Mouse (Mus musculus): ENCODE measurements at regions not wholly inside any gene's neighbourhood (a gene's known extent, or its start where the extent isn't known, plus 50 kb on each side); places are given as distances from the start of the nearest gene placed in this dataset.

DNA sequence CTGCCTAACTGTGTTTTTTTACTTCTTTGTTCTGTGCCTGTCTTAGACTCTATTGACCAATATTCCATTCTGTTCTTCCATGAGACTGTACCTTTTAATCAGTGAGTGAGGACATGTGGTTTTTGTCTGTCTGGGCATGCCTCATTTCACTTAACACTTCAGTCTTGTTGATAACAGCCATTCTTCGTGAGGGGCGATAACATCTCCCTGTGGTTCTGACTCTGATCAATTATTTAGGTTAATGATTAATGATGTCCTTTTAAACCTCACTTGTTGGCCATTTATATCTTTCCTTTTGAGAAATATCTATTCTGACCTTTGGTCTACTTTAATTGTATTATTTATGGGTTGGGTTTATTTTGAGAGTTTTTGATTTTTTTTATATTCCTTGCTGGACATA lies 496.0 kb downstream of the Cd109 start:
- no peak for DNase-seq (ENCODE audit: inconsistent ontology term)

DNA sequence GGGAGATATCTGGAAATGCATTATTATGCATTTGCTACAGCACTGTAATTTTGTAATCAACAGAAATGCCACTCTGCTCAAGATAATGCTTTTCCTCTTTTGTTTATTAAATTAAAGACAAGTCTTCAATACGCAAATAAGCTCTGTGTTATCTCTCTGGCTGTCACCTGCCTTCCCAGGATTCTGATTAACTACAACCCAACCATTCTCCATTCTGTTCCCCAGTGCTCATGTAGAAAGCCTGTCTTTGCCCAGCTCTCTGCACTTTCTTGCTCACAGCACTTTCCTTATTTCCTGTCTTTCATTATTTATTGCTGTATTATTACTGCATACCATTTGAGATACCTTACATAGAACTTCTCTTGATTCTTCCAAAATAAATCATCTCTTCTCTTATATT lies 525.6 kb downstream of the Cd109 start:
- no peak for DNase-seq (ENCODE audit: inconsistent ontology term)

GRCm38 (mm10) chr9:79146004-79146403 lies 530.7 kb downstream of the Cd109 start:
- DNase-seq (ENCODE audit: inconsistent ontology term) = no peak

GRCm38 (mm10) chr9:79165596-79165995 lies 550.2 kb downstream of the Cd109 start:
- peak; percentile 22 for DNase-seq (ENCODE audit: inconsistent ontology term)

- no peak for DNase-seq (ENCODE audit: inconsistent ontology term)
These were observed 545.6 kb downstream of the Col12a1 start for GRCm38 (mm10) chr9:79173036-79173435.

DNA sequence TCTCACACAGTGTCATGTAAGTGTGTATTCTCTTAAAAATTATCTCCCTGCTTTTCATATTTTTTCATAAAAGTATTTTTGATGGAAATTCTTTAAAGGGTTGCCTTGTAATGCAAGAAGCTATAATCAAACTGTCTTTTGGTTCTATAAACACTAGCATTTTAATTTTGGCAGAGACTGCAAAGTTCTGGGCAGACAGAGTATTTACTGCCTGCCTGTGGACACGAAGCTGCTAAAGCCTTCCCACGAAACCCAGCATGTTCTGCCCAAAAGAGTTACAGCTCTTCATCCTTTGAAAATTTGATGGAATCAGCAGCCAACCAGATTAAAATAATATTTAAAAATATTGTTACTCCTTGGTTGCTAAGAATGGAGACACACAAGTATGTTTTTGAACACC lies 538.7 kb downstream of the Col12a1 start:
- no peak for DNase-seq (ENCODE audit: inconsistent ontology term)

GRCm38 (mm10) chr9:79195420-79195819 lies 523.2 kb downstream of the Col12a1 start:
- DNase-seq (ENCODE audit: inconsistent ontology term) = no peak

GRCm38 (mm10) chr9:79201755-79202154 lies 516.9 kb downstream of the Col12a1 start:
- no peak for DNase-seq (ENCODE audit: inconsistent ontology term)

DNA sequence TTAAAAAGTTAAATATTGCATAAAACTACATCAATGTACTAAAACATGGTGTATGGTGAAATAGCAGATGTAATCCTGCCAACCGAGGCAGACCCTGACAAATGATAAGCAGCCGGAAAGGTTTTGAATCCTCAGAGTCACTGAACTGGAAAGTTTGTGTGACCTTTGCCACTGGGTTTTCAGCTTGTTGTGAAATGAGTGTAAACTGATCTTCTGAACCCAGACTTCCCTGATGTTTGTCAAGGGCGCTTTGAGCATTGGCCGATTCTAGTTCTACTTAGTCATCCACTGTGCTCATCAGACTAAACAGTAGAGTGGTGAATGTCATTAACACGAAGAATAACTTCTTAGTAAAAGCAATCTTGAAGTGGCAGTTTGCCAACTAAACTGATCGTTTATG lies 505.3 kb downstream of the Col12a1 start:
- DNase-seq (ENCODE audit: inconsistent ontology term) = peak; percentile 74

GRCm38 (mm10) chr9:79215986-79216385 lies 502.6 kb downstream of the Col12a1 start:
- DNase-seq (ENCODE audit: inconsistent ontology term) = peak; percentile 96

DNA sequence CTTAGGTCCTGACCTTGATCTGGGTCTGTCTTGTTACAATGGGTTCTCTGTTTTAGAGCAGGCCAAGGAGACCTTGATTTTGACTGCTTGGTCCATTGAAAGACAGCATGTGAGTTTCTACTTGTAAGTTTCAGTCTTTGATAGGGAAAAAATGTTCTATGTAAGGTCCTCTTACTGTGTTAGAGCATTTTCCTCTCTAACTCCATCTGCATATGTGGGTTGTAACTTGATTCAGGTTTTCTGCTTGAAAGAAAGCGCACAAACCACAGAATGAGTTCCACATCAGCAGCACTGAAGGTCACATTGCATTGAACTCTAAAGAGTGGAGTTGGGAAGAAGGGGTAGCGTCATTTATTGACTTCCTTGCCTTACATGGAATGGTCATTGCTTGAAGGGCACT lies 502.2 kb downstream of the Col12a1 start:
- no peak for DNase-seq (ENCODE audit: inconsistent ontology term)

GRCm38 (mm10) chr9:79233081-79233480 lies 485.6 kb downstream of the Col12a1 start:
- DNase-seq (ENCODE audit: inconsistent ontology term) = peak; percentile 88

DNA sequence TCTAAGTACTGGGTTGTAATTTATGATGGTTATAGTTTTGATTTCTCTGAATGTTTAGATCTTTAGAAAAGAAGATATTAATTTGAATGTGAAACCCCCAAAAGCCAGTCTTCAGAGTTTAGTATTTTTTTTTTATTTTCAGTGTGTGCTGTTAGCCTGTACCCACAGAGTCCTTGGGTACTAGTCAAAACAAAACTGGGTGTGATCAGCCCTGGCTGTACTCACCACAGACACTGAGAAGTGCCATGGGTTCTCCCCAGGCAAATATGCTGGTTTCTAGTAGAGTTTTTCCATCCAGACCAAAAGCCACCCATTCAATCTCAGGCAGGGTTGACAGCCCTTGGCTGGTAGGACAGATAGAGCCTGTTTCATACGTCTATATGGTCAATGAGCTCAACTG lies 484.9 kb downstream of the Col12a1 start:
- DNase-seq (ENCODE audit: inconsistent ontology term) = no peak

GRCm38 (mm10) chr9:79269646-79270213 lies 448.9 kb downstream of the Col12a1 start:
- peak; percentile 68 for DNase-seq (ENCODE audit: inconsistent ontology term)

DNA sequence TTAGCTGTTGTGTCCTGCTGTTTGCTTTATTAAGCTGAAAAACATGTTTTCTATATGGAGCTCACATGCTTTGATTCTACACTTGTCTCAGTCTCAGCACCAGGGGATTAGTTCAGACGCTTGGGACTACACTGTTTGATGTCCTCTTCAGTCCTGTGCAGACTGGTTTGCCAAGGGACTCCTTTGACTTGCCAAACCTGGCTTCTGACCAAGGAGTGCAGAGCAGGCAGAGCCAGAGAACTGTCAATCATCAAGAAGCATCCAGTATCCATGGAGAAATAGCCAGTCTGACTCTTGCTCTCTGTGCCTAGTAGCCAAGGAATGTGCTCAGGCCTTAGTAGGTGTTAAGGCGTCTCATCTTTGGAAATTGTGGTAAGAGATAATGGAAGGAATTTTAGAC lies 448.4 kb downstream of the Col12a1 start:
- DNase-seq (ENCODE audit: inconsistent ontology term) = peak; percentile 90

DNA sequence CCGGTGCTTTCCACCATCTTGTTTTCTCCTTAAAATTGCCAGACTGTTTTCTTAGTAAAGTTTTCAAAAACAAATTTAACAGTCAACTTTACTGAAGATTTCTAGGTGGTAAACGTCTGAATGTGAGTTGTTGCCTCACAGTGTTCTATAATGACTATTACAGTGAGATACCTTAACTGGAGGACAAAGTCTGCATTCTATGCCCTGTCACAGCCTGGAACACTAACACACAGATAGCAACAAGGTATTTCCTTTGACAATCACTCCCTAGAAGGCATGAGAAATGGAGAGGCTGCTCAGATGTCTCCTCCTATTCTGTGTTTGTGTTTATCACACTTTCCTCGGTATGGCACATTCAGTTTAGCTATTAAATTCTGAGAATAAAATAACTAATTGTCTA lies 430.8 kb downstream of the Col12a1 start:
- no peak for DNase-seq (ENCODE audit: inconsistent ontology term)

- DNase-seq (ENCODE audit: inconsistent ontology term) = no peak
These were observed 423.3 kb downstream of the Col12a1 start for GRCm38 (mm10) chr9:79295306-79295705.

DNA sequence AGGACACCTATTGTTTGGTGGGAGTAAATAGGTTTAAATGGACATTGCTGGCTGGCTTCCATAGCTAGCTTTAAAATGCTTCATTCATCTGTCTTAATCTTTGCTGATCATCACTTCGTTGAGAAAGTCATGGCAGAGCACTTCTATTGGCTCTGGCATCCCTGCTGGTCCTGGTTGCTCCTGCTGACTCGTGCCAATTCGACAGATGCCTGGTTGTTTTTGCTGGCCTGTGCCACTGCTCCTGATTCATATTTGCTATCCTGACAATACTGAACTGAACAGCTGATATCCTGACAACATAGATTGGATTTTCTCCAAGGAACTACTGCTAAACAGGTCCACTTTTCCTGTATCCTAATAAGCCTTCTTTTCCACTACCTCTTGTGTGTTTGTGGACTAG lies 417.1 kb downstream of the Col12a1 start:
- no peak for DNase-seq (ENCODE audit: inconsistent ontology term)

DNA sequence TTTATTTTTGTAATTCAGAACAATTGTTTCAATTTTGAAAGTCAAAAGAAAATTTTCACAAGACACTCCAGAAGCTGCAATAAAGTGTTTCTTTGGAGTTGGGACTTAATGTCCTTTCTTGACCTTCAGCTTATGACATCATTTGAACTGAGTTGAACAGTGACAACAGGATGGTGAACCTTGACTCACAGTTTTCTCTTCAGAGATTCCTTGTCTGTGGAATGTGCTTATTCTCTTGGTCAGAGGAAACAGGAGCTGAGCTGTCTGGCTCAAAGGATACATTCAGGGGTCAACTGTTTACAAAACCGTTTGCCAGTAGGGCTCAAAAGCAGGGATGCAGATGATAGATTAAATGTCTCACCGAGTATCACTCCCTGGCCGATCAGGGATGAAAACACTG lies 408.0 kb downstream of the Col12a1 start:
- DNase-seq (ENCODE audit: inconsistent ontology term) = no peak

GRCm38 (mm10) chr9:79317411-79317810 lies 401.2 kb downstream of the Col12a1 start:
- DNase-seq (ENCODE audit: inconsistent ontology term) = peak; percentile 25

DNA sequence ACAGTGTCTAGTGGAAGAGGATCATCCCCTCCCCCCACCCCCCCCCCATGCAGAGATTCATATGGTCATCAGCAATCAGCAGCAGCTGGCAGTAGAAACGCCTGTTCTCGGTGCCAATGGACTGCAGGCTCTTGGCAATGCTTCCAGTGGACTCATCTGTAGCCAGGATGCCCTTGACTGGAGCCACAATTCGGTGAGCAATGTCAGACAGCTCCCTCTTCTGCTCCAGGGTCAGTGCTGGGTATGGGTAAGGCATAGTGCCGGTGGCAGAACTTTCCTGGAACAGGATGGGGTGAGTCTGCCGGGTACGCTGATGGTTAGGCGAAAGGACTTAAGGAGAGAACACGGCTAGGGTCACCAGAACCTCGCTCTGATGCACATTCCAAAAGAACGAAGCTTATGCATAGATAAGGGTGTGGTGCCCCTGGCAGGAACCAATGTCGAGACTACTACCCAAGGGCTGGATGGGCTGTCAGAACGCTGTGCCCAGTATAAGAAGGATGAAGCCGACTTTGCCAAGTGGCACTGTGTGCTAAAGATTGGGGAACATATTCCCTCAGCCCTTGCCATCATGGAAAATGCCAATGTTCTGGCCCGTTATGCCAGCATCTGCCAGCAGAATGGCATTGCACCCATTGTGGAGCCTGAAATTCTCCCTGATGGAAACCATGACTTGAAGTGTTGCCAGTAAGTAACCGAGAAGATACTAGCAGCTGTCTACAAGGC lies 372.1 kb downstream of the Col12a1 start:
- peak; percentile 9 for DNase-seq (ENCODE audit: inconsistent ontology term)

GRCm38 (mm10) chr9:79392020-79392419 lies 326.6 kb downstream of the Col12a1 start:
- no peak for DNase-seq (ENCODE audit: inconsistent ontology term)

DNA sequence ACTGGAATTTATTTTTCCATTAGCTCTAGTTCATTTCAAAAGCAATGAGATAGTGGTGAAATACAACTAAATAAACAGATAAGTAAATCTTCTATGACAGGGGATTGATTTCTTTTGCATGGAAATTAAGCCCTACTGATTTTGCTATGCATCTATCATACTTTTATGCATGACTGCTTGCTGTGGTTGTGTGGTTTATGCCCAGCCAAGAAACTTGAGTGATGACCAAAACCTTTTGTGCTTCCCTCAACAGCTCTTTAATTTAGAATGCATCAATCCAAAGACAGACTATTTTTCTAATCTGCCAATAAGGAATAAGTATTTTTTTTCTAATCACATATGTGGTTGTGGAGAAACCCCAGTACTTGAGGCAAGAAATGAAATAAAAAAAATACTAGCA lies 303.6 kb downstream of the Col12a1 start:
- DNase-seq (ENCODE audit: inconsistent ontology term) = peak; percentile 74

DNA sequence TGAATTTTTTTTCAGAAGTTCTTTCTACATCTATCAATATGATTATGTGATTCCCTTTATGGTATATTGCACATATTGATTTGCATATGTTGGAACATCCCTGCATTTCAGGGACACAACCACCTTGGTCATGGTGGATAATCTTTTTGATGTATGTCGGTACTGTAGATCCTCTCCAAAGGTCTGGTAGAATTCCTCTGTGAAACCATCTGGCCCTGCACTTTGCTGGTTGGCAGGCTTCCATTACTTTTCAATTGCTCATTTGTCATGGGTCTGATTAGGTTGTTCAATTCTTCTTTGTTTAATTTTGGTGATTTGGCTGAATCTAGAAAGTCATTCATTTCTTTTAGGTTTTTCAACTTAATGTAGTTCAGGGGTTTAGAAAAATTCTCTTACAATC lies 288.2 kb downstream of the Col12a1 start:
- peak; percentile 76 for DNase-seq (ENCODE audit: inconsistent ontology term)

Measured in Muller cell, postnatal 12 days (primary cell).